Mouse (Mus musculus): ENCODE measurements around the gene Tagln2.
A peak's percentile ranks its signal among the peaks of the same experiment; 100 is the strongest.

- TF ChIP-seq CTCF (IDR thresholded peaks at IDR 0.05; ENCODE audit: extremely low read depth, insufficient read depth, insufficient read length, insufficient replicate concordance) (no peak), POLR2A (IDR thresholded peaks at IDR 0.05; ENCODE audit: low read depth, low read length) (peak; percentile 88)
These were observed at the start of gene Tagln2 for GRCm38 (mm10) chr1:172499765-172500441.
